Mouse (Mus musculus) regulatory T cell (primary cell): Measurements from ENCODE around the gene Syce2.
"Not testable (repeated sequence)": the region's sequence is repeated elsewhere in the genome, so short reads cannot be mapped to it uniquely, and the experiment has no call there.

Experiments used
- in situ Hi-C: fragments of 300-600 bp; cut with MboI, MseI; formaldehyde crosslinking; loops from one replicate; pipeline ENCODE4 v1.15.1; 2025; ENCODE audit warnings: high pct_unique_total_duplicates

Syce2 gene

DNA sequence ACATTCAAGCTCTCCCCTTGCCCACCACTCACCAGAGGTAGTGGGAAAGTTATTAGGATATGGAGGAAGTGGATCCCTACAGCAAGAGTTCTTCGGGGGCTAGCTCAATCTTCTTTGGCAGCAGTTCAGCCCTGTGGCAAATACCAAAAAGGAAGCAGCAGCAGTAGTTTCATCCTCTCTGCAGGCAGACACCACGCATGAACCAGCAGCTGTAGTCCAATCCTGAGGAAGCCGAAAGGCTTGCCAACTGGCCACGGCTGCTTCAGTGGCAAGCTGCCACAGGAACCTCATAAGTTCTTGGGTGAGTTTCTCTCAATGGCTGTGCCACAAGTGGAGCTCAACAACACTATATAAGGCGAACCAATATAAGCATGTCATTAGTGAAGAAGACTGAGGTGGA, 24.1 kb downstream of the Syce2 start:
- in situ Hi-C loops: no loop called here

DNA sequence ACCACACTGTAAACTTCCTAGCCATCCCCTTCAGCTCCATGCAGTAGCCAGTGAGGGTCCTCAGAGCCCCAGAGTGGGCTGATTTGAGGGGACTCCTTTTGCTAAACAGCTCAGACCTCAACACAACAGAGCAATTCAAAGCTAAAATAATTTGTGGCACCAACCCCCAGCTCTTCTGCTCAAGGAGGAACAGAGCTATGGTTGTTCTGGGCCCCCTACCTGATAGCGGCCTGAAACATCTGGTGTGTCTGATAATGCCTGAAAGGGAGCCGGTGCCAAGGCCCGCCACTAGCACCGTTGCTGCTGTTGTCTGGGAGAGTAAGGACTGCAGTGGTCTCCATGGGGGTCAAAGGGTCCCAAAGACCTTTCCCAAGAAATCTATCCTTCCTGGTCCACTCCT, 29.2 kb downstream of the Syce2 start:
- in situ Hi-C loops: loop anchor here (5.0 kb wide), 1 partner anchor 54 kb away; the partner anchor contains the start of gene Calr

GRCm38 (mm10) chr8:84901752-84902151, 29.8 kb downstream of the Syce2 start, which contains the start of gene Klf1:
Klf1 (plus strand) TSS chr8:84901928.
- in situ Hi-C loops: loop anchor here (5.0 kb wide), 1 partner anchor 54 kb away; the partner anchor contains the start of gene Calr

DNA sequence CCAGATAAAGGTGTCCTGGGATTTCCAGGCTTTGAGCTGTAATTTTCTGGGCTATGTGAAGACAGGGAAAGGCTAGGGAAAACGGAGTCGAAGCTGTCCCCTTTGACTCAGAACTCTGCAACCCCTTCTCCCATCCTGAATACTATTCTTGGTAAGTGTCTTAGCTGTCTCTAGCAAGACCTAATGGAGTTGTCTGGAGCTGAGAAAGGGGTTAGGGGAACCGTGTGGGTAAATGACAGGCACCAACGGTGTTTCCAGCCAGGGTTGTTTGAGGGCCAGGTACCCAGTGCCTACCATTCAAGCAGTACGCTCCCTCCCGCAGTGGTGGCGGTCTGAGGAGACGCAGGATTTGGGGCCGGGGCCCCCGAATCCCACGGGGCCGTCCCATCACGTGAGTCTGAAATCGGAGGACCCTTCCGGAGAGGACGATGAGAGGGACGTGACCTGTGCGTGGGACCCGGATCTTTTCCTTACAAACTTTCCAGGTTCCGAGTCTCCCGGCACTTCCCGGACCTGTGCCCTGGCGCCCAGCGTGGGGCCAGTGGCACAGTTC, 30.5 kb downstream of the Syce2 start:
- in situ Hi-C loops: loop anchor here (5.0 kb wide), 1 partner anchor 55 kb away; the partner anchor contains the start of gene Calr

GRCm38 (mm10) chr8:84902920-84903661, 31.2 kb downstream of the Syce2 start:
- in situ Hi-C loops: loop anchor here (5.0 kb wide), 1 partner anchor 56 kb away; the partner anchor contains the start of gene Calr

- in situ Hi-C loops: loop anchor here (5.0 kb wide), 1 partner anchor 57 kb away; the partner anchor contains the start of gene Calr
Observed at GRCm38 (mm10) chr8:84904351-84904750, 32.4 kb downstream of the Syce2 start.

GRCm38 (mm10) chr8:84907037-84907436, 35.1 kb downstream of the Syce2 start:
- in situ Hi-C loops: no loop called here

DNA sequence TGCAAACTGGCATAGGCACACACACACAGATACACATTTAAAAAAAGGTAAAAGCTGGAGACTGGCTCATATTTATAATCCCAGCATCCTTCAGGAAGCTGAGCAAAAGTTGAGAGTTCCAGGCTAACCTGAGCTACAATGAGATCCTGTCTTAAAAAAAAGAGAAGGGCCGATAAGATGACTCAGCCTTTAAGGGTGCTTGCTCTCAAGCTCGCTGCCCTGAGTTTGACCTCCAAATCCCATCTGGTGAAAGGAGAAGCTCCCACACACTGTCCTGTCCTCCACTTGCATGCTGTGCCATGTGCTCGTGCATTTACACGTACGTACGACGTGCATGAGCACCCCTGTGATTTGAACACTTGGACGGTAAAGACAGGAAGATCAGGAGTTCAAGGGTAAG, 35.6 kb downstream of the Syce2 start:
- in situ Hi-C loops: no loop called here

DNA sequence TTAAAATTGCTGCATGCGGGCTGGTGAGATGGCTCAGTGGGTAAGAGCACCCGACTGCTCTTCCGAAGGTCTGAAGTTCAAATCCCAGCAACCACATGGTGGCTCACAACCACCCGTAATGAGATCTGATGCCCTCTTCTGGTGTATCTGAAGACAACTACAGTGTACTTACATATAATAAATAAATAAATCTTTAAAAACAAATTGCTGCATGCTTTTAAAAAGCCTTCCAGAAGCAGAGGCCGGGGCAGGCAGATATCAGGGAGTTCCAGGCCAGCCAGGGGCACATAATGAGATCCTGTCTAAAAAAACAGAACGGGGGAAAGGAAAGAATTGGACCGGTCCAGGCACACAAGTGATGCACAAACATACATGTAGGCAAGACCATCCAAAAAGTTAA, 36.1 kb downstream of the Syce2 start:
- in situ Hi-C loops: not testable (repeated sequence)

DNA sequence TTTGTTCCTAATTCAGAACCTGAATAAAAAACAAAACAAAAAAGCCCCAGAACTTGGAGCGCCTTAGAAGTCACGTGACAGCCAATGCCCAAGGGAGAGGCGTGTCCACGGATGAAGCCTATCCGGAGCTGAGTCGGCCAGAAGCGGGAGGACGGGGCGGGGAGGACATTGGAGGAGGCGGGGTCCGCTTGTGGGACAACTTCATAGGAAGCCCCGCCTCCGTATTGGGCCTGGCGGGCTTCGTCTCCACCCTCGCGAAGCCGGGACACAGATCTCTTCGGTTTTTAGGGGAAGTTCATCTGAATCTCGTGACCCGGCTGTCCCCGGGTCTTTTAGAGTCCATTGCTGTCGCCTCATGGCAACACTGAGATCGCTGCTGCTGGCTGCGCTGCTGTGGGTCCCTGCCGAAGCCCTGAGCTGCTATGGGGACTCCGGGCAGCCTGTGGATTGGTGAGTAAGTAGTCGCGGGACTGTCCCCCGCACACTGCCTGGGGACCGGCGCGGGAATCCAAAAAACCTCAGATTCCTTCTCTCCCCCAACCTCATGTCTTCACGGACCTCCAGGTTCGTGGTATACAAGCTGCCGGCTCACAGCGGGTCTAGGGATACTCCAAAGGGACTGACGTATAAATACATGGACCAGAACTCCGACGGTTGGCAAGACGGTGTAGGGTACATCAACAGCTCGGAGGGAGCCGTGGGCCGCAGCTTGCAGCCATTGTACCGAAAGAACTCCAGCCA, 36.7 kb downstream of the Syce2 start, which contains the start of gene Dnase2a:
Gene Dnase2a (plus strand): TSS at position 140 of the 741 bp plus-strand sequence.
- in situ Hi-C loops: no loop called here

DNA sequence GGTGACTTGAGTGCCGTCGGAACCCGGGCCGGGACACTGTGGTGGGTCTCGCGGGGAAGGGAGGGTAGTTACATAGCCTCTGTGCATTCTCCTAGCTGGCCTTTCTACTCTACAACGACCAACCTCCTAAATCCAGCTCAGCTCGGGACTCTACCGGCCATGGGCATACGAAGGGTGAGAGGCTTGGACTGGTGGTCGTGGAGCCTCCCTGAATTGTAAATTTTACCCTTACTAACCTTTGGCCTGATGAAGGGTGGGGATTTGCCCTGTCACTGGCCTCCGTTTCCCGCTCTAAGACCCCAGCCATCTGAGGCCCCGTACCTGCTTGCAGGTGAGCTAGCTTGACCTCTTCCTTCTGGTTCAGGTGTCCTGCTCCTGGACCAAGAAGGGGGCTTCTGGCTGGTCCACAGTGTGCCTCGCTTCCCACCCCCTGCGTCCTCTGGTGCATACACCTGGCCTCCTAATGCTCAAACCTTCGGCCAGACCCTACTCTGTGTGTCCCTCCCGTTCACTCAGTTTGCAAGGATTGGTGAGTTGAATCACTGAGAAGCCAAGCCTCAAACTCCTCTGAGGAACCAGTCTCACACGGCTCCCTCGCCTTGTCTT, 37.4 kb downstream of the Syce2 start:
- in situ Hi-C loops: no loop called here

DNA sequence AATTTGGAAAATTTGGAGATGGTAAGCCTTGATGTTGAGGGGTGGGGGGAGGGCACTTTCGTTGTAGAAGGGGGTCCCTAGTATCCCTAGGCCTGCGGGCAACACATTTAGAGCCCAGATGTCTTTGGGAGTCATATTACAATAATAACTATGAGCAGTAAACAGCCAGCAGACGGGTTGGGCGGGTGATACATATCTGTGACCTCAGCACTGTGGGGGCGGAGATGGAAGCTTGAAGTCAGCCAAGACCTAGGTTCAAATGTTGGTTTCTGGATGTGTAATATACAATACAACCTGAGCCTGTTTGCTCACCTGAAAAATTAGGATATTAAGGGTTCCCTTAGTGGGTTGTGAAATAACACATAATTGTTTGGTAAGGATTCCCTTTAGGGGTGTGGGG, 38.0 kb downstream of the Syce2 start:
- in situ Hi-C loops: no loop called here

- in situ Hi-C loops: no loop called here
Observed at GRCm38 (mm10) chr8:84910551-84910950, 38.6 kb downstream of the Syce2 start.

GRCm38 (mm10) chr8:84911854-84912253, 39.9 kb downstream of the Syce2 start:
- in situ Hi-C loops: no loop called here

DNA sequence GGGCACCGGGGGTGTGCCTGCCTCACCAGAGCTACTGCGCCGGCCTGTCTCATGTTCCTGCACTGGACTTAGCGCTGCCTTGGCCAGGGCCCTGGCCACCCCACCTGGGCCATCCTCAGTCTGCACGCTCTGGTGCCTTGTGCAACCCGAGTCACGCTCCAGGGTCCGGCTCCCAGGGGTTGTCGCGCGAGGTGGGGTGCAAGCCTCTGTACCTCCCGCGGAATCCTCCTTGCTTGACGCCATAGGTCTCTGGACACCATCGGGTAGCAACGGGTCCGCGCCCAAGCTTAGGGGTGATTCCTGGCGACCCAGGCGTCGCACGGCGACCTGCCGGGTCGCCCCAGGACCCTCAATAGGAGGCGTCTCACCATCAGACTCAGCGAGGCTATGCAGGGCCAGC, 40.5 kb downstream of the Syce2 start:
- in situ Hi-C loops: no loop called here

- in situ Hi-C loops: no loop called here
Observed at GRCm38 (mm10) chr8:84912895-84913501, 41.1 kb downstream of the Syce2 start.

- in situ Hi-C loops: no loop called here
Observed at GRCm38 (mm10) chr8:84913502-84913900, 41.6 kb downstream of the Syce2 start.

DNA sequence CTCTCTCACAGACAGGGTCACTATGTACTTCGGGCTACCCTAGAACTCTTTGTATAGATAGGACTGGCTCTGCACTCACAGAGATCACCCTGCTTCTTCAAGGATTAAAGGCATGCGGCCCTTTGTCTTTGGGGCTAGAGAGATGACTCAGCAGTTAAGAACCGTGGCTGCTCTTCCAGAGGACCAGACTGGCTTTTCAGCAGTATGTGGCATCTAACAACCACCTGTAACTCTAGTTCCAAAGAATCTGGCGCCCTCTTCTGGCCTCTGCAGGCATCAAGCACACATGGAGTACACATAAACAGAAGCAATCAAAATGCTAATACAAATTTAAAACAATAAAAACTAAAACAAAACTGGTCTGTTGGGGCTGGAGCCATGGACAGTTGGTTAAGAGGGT, 42.0 kb downstream of the Syce2 start:
- in situ Hi-C loops: no loop called here

DNA sequence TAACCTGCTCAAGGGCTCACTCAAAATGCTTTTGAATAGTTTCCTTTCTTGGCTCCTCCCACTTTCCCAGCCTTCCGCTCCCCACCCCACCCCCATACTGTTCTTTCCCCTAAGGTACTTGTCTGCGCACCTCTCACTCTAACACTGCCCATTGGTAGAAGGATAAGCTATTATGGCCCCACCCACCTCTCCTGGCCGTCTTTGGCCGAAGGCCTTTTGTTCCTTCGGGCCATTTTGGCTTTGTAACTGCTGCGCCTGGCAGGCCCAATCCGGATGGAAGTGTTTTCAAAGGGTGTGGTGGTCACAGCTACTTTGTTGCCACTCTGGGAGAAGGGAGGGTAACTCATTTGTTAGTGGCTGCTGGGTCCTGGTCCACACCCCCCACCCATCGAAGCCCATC, 43.4 kb downstream of the Syce2 start:
- in situ Hi-C loops: no loop called here

DNA sequence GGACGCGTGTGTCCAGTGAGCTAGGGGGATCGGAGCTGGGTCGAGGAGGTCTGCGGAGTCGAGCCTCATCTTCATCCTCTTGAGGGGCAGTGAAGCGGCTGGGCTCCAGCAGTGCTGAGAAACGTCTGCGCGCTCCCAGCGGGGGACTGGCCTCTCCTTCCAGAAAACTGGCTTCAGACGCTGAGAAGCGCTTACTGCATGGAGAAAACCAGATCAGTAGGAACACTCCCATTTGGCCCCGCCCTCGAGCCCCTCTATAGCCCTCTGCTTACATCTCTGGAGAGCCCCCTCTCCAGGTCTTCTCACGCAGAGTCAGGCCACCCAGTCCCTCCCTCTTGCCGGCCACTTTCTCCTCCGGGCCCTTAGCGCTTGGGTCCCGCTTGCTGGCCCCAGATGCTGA, 45.9 kb downstream of the Syce2 start:
- in situ Hi-C loops: no loop called here

- in situ Hi-C loops: no loop called here
Observed at GRCm38 (mm10) chr8:84918646-84919045, 46.7 kb downstream of the Syce2 start.
